Mouse (Mus musculus): ENCODE data around the gene Mmp21. TPM values are rescaled to one million over a fixed set of nuclear protein-coding genes. Genes with fewer than 3 reads are reported as not detected.

Mmp21 gene
- polyA plus RNA-seq, 1 experiment = not detected

DNA sequence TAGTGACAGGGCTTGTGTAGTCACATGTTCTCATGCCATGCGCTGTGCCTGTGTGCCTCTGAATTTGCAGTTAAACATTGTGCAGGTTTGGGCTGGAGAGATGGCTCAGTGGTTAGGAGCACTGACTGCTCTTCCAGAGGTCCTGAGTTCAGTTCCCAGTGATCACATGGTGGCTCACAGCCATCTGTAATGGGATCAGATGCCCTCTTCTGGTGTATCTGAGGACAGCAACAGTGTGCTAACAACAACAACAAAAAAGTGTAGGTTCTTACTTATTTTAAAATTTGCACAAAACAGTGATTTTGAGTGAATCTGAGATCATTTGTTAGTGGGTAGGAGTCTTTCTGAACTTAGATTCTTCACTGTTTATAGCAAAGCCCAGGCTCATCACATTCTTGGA lies 38.7 kb upstream of the Mmp21 start:
- Histone ChIP-seq H3K36me3 (ENCODE audit: control insufficient read depth, insufficient read depth) (peaks cover 66% of the 10 kb centered on the region), H3K79me2 (ENCODE audit: control insufficient read depth, insufficient read depth) (no peaks in the 10 kb centered on the region), H3K79me3 (ENCODE audit: low read depth) (no peaks in the 10 kb centered on the region), H3K4me3 (ENCODE audit: insufficient read depth, poor library complexity, severe bottlenecking) (no peak overlapping the region), H3ac (ENCODE audit: control insufficient read depth, insufficient read length, low read depth) (no peak overlapping the region), H3K27me3 (ENCODE audit: control insufficient read depth, insufficient read depth, insufficient read length) (no peaks in the 10 kb centered on the region)
- TF ChIP-seq MYOG (IDR thresholded peaks at IDR 0.05; ENCODE audit: control insufficient read depth, extremely low read depth, insufficient read length) = no peak
- peak; percentile 25 for TF ChIP-seq USF1 (IDR thresholded peaks at IDR 0.05; ENCODE audit: low read depth)

DNA sequence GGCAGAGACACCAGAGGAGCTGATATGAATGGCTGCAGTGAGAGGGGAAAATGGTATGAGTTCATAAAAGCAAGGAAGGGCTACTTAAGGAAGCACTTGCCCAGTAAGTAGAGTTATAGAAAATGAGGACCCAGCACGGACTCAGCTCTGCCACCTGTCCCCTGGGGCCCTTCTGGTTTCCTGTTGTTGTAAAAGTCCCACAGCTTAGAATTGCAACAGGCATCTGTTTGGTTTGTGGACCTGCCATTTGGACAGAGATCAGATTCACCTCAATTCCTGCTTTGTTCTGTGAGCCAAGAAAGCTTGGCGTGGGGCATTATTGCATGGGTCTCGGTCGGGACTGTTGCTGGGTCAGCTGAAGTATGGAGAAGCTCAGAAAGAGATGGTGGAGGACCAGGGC lies 35.5 kb upstream of the Mmp21 start:
- peaks cover 64% of the 10 kb centered on the region for H3K36me3 ChIP-seq (ENCODE audit: control insufficient read depth, insufficient read depth)
- H3ac ChIP-seq (ENCODE audit: control insufficient read depth, insufficient read length, low read depth) = no peak overlapping the region
- peaks cover 4% of the 10 kb centered on the region for H3K79me3 ChIP-seq (ENCODE audit: low read depth)
- TF ChIP-seq MYOD1 (IDR thresholded peaks at IDR 0.05; ENCODE audit: control insufficient read depth, insufficient read length, low read depth) = no peak
- no peak for TF ChIP-seq USF1 (IDR thresholded peaks at IDR 0.05; ENCODE audit: low read depth)
- peaks cover 15% of the 10 kb centered on the region for H3K79me2 ChIP-seq (ENCODE audit: control insufficient read depth, insufficient read depth)
- H3K27me3 ChIP-seq (ENCODE audit: control insufficient read depth, insufficient read depth, insufficient read length) = no peaks in the 10 kb centered on the region
- no peak overlapping the region for H3K4me3 ChIP-seq (ENCODE audit: insufficient read depth, poor library complexity, severe bottlenecking)

DNA sequence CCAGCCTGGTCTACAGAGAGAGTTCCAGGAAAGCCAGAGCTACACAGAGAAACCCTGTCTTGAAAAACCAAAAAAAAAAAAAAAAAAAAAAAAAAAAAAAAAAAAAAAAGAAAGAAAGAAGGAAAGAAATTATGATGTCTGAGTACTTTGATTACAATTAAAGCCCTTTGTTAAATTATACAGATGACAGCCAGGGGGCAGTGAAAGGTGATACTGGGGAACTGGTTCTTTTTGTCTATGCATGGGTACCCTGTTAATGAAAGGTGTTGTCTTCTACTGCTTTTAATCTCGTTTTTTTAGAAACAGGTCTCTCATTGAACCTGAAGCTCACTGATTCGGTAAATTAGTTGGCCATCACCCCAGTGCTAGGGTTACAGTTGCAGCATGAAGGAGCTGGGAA lies 27.4 kb upstream of the Mmp21 start:
- H3K36me3 ChIP-seq (ENCODE audit: control insufficient read depth, insufficient read depth) = peaks cover 8% of the 10 kb centered on the region
- peaks cover 29% of the 10 kb centered on the region for H3K79me2 ChIP-seq (ENCODE audit: control insufficient read depth, insufficient read depth)
- H3K79me3 ChIP-seq (ENCODE audit: low read depth) = peaks cover 9% of the 10 kb centered on the region
- no peak overlapping the region for H3ac ChIP-seq (ENCODE audit: control insufficient read depth, insufficient read length, low read depth)
- TF ChIP-seq FOSL1 (IDR thresholded peaks at IDR 0.05; ENCODE audit: insufficient read depth, low read length, poor library complexity, severe bottlenecking) (no peak), MAX (IDR thresholded peaks at IDR 0.05) (no peak), MYOD1 (IDR thresholded peaks at IDR 0.05; ENCODE audit: control insufficient read depth, insufficient read length, low read depth) (no peak), CEBPB (IDR thresholded peaks at IDR 0.05; ENCODE audit: low read depth) (no peak), CTCF (IDR thresholded peaks at IDR 0.05; ENCODE audit: control insufficient read depth, insufficient read depth, insufficient read length) (no peak), USF1 (IDR thresholded peaks at IDR 0.05; ENCODE audit: low read depth) (no peak), MYOG (IDR thresholded peaks at IDR 0.05; ENCODE audit: control insufficient read depth, extremely low read depth, insufficient read length) (no peak)
- H3K27me3 ChIP-seq (ENCODE audit: control insufficient read depth, insufficient read depth, insufficient read length) = no peaks in the 10 kb centered on the region
- no peak overlapping the region for H3K4me3 ChIP-seq (ENCODE audit: insufficient read depth, poor library complexity, severe bottlenecking)

DNA sequence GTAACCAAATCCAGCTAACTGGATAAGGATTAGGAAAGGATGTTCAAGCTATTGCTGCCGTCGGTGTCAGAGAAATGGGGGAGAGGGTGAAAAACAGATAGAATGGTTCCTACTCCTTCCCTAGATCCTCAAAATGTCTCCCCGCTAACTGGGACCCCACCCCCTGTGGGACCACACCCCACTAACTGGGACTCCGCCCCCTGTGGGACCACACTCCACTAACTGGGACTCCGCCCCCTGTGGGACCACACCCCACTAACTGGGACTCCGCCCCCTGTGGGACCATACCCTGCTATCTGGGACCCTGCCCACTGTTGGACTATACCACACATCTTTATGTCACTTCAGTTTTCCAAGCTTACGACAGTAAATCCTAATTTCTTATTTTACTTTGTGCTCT lies 24.0 kb upstream of the Mmp21 start:
- TF ChIP-seq MAX (IDR thresholded peaks at IDR 0.05) (no peak), CTCF (IDR thresholded peaks at IDR 0.05; ENCODE audit: control insufficient read depth, insufficient read depth, insufficient read length) (no peak), MYOG (IDR thresholded peaks at IDR 0.05; ENCODE audit: control insufficient read depth, extremely low read depth, insufficient read length) (no peak), USF1 (IDR thresholded peaks at IDR 0.05; ENCODE audit: low read depth) (no peak), FOSL1 (IDR thresholded peaks at IDR 0.05; ENCODE audit: insufficient read depth, low read length, poor library complexity, severe bottlenecking) (no peak), MYOD1 (IDR thresholded peaks at IDR 0.05; ENCODE audit: control insufficient read depth, insufficient read length, low read depth) (no peak), CEBPB (IDR thresholded peaks at IDR 0.05; ENCODE audit: low read depth) (no peak)

DNA sequence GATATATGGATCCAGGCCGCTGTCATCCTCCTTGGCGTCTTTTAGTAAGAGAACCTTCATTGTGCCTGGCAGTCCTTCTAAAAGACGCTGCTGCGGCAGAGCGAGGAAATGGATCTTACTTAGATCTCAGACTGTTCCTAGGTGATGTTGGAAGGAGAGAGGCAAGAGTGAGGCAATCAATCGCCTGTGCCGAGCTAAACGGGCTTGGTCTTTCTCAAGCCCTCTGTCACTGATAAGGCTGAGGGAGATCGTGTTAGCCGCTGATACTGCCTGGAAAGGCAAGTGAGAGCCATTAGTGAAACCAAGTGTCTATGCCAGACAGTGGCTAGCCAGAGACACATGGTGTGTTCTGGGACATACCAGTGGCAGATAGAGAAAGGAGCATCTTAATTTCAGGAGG lies 22.5 kb upstream of the Mmp21 start:
- Histone ChIP-seq H3K36me3 (ENCODE audit: control insufficient read depth, insufficient read depth) (no peaks in the 10 kb centered on the region), H3ac (ENCODE audit: control insufficient read depth, insufficient read length, low read depth) (no peak overlapping the region), H3K79me3 (ENCODE audit: low read depth) (no peaks in the 10 kb centered on the region), H3K79me2 (ENCODE audit: control insufficient read depth, insufficient read depth) (no peaks in the 10 kb centered on the region), H3K4me3 (ENCODE audit: insufficient read depth, poor library complexity, severe bottlenecking) (no peak overlapping the region), H3K27me3 (ENCODE audit: control insufficient read depth, insufficient read depth, insufficient read length) (no peaks in the 10 kb centered on the region)
- no peak for TF ChIP-seq MYOG (IDR thresholded peaks at IDR 0.05; ENCODE audit: control insufficient read depth, extremely low read depth, insufficient read length)

More for the DNA sequence above, 24.0 kb upstream of the Mmp21 start:
- Histone ChIP-seq H3K79me3 (ENCODE audit: low read depth) (peaks cover 4% of the 10 kb centered on the region), H3K36me3 (ENCODE audit: control insufficient read depth, insufficient read depth) (no peaks in the 10 kb centered on the region), H3K27me3 (ENCODE audit: control insufficient read depth, insufficient read depth, insufficient read length) (no peaks in the 10 kb centered on the region), H3K4me3 (ENCODE audit: insufficient read depth, poor library complexity, severe bottlenecking) (no peak overlapping the region), H3ac (ENCODE audit: control insufficient read depth, insufficient read length, low read depth) (no peak overlapping the region), H3K79me2 (ENCODE audit: control insufficient read depth, insufficient read depth) (peaks cover 11% of the 10 kb centered on the region)

DNA sequence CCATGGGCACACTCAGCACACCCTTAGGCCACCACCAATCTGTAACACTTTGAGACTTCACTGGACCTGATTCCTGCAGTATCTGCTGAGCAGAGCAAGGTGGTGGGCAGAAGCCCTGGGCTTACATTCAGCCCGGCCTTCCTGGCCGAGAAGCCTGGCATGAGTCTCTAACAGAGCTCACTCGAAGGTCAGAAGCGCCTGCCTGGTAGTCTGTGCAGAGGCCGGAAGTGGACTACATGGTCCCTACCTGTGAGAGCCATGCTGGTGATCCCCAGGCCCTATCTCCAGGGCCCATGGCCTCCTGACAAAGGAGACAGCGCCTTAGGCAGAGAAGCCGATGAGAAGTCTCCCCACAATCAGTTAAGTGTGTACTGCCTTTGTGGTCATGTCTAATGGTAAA lies 21.5 kb upstream of the Mmp21 start:
- no peak overlapping the region for H3ac ChIP-seq (ENCODE audit: control insufficient read depth, insufficient read length, low read depth)
- no peaks in the 10 kb centered on the region for H3K79me3 ChIP-seq (ENCODE audit: low read depth)
- H3K36me3 ChIP-seq (ENCODE audit: control insufficient read depth, insufficient read depth) = no peaks in the 10 kb centered on the region
- no peaks in the 10 kb centered on the region for H3K79me2 ChIP-seq (ENCODE audit: control insufficient read depth, insufficient read depth)
- no peak overlapping the region for H3K4me3 ChIP-seq (ENCODE audit: insufficient read depth, poor library complexity, severe bottlenecking)
- no peaks in the 10 kb centered on the region for H3K27me3 ChIP-seq (ENCODE audit: control insufficient read depth, insufficient read depth, insufficient read length)
- TF ChIP-seq MAX (IDR thresholded peaks at IDR 0.05) (no peak), USF1 (IDR thresholded peaks at IDR 0.05; ENCODE audit: low read depth) (no peak), FOSL1 (IDR thresholded peaks at IDR 0.05; ENCODE audit: insufficient read depth, low read length, poor library complexity, severe bottlenecking) (no peak), MYOG (IDR thresholded peaks at IDR 0.05; ENCODE audit: control insufficient read depth, extremely low read depth, insufficient read length) (no peak), CTCF (IDR thresholded peaks at IDR 0.05; ENCODE audit: control insufficient read depth, insufficient read depth, insufficient read length) (no peak), MYOD1 (IDR thresholded peaks at IDR 0.05; ENCODE audit: control insufficient read depth, insufficient read length, low read depth) (no peak), CEBPB (IDR thresholded peaks at IDR 0.05; ENCODE audit: low read depth) (no peak)
